Mouse (Mus musculus) B cell, adult (primary cell): Measurements from ENCODE around the gene Gm6904. TPM values are rescaled to one million over a fixed set of nuclear protein-coding genes. Genes with fewer than 3 reads are reported as not detected.

Experiments used
- total RNA-seq: library from RNA; stranded (reverse); gene quantifications from 4 replicates; pipeline ENCODE4 v1.2.4, GENCODE M21; 2023; ENCODE audit not compliant: inconsistent age

Gene Gm6904
- total RNA-seq = 1.5 to 5.4 TPM (median 3.6 TPM) in 4 replicates

DNA sequence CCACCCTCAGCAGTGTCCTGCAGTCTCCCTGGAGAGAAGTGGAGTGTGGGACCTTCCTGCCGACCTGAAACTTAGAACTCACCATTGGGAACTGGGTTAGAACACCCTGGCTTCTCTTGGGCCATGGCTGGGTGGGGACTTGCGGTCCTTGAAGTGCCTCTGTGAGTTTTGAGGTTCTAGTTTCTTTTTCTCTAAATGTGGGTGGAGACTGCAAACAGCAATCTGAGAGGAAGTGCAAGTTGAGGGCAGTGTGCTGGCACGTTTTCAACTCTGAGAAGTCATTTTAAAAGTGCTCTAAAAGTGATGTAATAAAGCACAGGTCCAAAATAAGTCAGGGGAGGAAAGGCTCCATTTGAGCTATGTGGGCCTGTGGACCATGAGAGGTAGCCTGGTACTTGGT is at the start of gene Gm6904:
Gene Gm6904 (minus strand): TSS at position 161 of the 400 bp plus-strand sequence.

DNA sequence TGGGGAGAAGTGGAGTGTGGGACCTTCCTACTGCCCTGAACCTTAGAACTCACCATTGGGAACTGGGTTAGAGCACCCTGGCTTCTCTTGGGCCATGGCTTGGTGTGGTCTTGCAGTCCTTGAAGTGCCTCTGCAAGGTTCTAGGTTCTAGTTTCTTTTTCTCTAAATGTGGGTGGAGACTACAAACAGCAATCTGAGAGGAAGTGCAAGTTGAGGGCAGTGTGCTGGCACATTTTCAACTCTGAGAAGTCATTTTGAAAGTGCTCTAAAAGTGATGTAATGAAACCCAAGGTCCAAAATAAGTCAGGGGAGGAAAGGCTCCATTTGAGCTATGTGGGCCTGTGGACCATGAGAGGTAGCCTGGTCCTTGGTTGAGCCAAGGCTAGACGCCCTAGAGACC is 37.4 kb upstream of the Gm6904 start, which contains the start of gene Phf11a:
Gene Phf11a (minus strand): TSS at position 132 of the 400 bp plus-strand sequence.

DNA sequence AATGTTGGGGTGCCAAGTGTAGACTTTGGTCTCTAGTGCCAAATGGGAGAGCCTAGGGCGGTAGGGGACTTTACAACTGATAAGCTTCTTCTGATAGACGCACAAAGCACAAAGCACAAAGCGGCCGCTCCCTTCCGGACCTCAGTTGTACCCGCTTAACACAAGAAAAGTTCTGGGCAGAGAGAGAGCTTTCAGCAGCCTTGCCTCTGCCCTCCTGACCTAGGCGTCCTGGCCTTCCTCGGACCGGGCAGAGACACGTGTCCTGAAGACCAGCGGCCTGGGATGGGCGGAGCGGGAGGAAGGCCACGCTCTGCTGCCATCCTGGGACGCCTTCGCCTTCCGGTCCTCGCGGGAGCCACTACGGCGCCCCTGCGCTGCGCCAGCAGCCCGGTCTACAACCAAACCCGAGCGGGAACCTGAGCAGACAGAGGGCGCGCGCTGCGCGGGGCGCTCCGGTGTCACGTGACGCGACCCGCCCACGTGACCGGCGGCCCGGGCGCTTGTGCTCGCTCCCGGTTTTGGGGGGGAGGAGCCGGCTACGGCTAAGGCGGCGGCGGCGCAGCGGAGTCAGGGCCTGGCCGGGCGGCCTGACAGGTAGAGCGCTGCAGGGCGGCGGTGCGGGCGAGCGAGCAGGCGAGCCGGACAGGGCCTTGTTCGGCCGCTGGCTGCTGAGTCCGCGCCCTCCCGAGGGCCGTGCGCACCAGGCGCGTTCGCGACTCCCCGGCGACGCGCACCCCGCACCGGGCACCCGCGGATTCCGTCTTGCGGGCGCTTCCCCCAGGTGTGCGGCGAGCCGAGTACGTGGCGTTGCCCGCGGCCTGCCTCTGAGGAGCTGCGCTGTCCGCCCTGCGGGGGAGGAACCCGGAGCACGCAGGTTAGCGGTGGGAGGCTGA is 59.1 kb downstream of the Gm6904 start, which contains the start of gene Rcbtb1:
Gene Rcbtb1 (plus strand): TSS at position 499 of the 893 bp plus-strand sequence.

Other genes with a start within 250 kb of the Gm6904 start
- not detected in 4 replicates for gene 1700129C05Rik, start 117.3 kb downstream of the Gm6904 start, total RNA-seq
- not detected in 4 replicates for gene Gm5142, start 81.5 kb downstream of the Gm6904 start, total RNA-seq
- 23.9 to 27.7 TPM (median 25.8 TPM) in 4 replicates for gene Rcbtb1, start 59.0 kb downstream of the Gm6904 start, total RNA-seq
- gene Phf11a, start 37.3 kb upstream of the Gm6904 start, total RNA-seq = 4.8 to 9.8 TPM (median 7.3 TPM) in 4 replicates
- gene Phf11b, start 81.1 kb upstream of the Gm6904 start, total RNA-seq = 38.0 to 61.4 TPM (median 49.3 TPM) in 4 replicates
- gene Phf11d, start 105.3 kb upstream of the Gm6904 start, total RNA-seq = 9.0 to 13.5 TPM (median 11.0 TPM) in 4 replicates
- gene Phf11c, start 135.2 kb upstream of the Gm6904 start, total RNA-seq = 5.3 to 7.9 TPM (median 5.6 TPM) in 4 replicates
- 57.0 to 65.5 TPM (median 59.8 TPM) in 4 replicates for gene Setdb2, start 180.7 kb upstream of the Gm6904 start, total RNA-seq
- 34.6 to 43.0 TPM (median 39.4 TPM) in 4 replicates for gene Cab39l, start 180.8 kb upstream of the Gm6904 start, total RNA-seq